Mouse (Mus musculus): Measurements from ENCODE around the gene Smg1. TPM values are rescaled to one million over a fixed set of nuclear protein-coding genes. Genes with fewer than 3 reads are reported as not detected.

Gene Smg1
- 17.2 and 18.3 TPM in 2 replicates for polyA plus RNA-seq (2015; fragmentation: Nextera tagmentation; extraction: Ambion mirVana)

DNA sequence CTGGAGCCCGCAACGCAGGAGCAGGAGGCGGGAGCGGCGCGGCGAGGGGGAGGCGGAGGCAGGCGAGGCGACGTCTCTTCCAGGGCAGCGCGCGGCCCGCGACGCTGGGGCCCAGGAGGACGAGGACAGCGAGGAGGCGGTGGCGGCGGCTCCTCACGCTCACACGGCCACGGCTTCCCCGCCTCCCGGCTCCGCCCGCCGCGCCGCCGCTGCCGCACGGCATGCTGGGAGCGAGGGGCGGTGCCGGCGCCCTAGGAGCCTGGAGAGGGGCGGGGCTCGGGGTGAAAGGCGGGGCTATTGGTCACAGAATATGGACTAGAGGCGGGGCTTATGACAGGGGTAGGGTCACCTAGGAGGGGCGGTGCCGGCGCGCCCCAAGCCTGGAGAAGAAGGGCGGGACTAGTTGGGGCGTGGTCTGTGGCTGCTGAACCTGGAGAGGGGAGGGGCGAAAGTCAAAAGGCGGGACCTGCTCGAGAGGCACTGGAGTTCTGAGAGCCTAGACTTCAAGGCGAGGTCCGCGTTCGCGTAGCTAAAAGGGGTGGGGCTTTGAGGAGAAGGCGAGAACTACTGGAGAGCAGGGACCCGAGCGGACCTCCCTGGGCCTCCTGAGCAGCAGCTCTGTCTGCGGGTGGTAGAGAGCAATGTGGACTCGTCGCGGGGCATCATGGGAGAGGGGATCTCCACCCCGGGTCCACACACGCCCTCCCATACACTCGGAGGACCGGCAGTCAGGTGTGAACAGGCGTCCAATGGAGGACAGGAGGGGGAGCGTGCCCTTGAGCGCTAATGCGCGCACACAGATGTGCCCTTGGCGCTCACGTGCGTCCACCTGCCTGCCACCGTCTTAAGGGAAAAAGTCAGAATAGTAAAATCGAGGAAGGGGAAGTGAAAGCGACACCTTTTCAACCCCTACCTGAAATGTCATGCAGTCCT, at the start of gene Smg1:
Gene Smg1, minus strand, starts transcription at position 218 of the 933 bp plus-strand sequence.
- Histone ChIP-seq H3K27me3 (no peaks in the 10 kb centered on the region), H3K4me3 (peak within 1 kb of the TSS; percentile 98), H3K4me2 (peak within 1 kb of the TSS; percentile 76), H3K36me3 (no peaks in the 10 kb centered on the region), H3K9ac (peak within 1 kb of the TSS; percentile 97), H3K9me3 (no peaks in the 10 kb centered on the region), H3K4me1 (peaks cover 16% of the 10 kb centered on the region; the same call in 1 of the 2 replicates), H3K27ac (peak within 1 kb of the TSS; percentile 95)
- 1% methylated on average over 74 of the region's 79 CpGs for WGBS
- peak; percentile 97 for ATAC-seq (ENCODE audit: insufficient number of reproducible peaks, low FRiP score, low TSS enrichment, low read depth)

DNA sequence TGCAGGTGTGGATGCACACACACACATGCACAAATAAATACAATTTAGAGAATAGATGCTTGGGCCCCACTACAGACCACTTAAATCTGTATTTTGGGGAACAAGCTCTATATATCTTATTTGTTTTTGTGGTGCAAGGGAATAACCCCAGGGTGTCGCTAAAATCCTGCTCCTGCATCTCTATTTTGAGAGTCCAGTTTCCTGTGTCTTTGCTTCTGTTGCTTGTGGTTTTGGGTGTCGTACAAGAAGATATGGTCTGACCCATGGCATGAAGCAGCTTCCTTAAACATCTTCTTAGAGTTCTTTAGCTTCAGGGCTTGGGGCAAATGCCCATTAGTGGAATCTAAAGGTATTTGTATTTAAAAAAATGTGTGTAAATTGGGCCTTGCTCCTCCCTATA, 39.7 kb upstream of the Smg1 start:
- Histone ChIP-seq H3K4me3 (no peak overlapping the region), H3K9me3 (no peaks in the 10 kb centered on the region), H3K4me1 (no peaks in the 10 kb centered on the region), H3K27ac (no peak overlapping the region), H3K4me2 (no peak overlapping the region), H3K36me3 (no peaks in the 10 kb centered on the region), H3K9ac (no peak overlapping the region), H3K27me3 (no peaks in the 10 kb centered on the region)
- ATAC-seq (ENCODE audit: insufficient number of reproducible peaks, low FRiP score, low TSS enrichment, low read depth), result no peak
- 70% methylated on average over 2 of the region's 2 CpGs for WGBS

DNA sequence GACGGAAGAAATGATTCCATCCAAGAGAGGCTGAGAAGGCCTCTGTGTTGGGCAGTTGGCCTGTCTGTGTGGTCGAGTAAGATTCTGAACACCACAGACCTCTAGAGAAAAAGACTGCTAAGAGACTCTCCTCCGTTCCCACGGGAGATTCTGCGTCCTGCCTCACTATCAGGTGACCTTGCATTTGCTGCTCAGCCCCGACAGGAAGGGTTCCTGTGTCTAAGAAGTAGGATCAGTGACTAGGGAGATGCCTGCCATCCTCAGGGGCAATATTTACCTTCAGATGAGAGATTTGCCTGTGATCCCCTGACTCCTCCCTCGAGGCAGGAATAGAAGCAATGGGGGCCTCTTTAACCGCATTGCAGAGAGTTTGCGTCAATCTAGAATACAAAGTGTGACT, 39.1 kb upstream of the Smg1 start:
- 73% methylated on average over 9 of the region's 9 CpGs for WGBS
- Histone ChIP-seq H3K27me3 (no peaks in the 10 kb centered on the region), H3K4me2 (no peak overlapping the region), H3K27ac (no peak overlapping the region), H3K9me3 (no peaks in the 10 kb centered on the region), H3K4me3 (no peak overlapping the region), H3K9ac (no peak overlapping the region), H3K4me1 (peaks cover 4% of the 10 kb centered on the region), H3K36me3 (no peaks in the 10 kb centered on the region)
- ATAC-seq (ENCODE audit: insufficient number of reproducible peaks, low FRiP score, low TSS enrichment, low read depth), result no peak

DNA sequence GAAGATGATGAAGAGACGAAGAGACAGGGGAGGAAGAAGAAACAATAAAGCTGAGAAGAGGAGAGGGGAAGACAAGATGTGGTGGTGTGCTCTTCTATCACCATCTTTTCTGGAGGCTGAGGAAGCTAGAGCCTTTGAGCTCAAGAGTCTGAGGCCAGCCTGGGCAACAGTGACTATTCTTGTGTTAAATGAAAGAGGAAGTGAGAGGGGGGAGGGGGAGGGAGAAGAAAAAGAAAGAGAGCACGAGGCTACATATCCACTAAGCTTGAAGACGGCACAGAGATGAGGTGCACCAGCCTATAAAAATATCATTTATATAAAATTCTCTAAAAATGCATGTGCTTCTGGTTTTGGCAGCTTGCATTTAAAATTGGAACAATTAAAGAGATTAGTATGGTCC, 36.1 kb upstream of the Smg1 start:
- Histone ChIP-seq H3K4me2 (no peak overlapping the region), H3K4me3 (no peak overlapping the region), H3K9ac (no peak overlapping the region), H3K4me1 (peaks cover 9% of the 10 kb centered on the region), H3K27ac (no peak overlapping the region), H3K36me3 (no peaks in the 10 kb centered on the region), H3K9me3 (no peaks in the 10 kb centered on the region), H3K27me3 (no peaks in the 10 kb centered on the region)
- no peak for ATAC-seq (ENCODE audit: insufficient number of reproducible peaks, low FRiP score, low TSS enrichment, low read depth)
- WGBS, result 51% methylated on average over 3 of the region's 3 CpGs

DNA sequence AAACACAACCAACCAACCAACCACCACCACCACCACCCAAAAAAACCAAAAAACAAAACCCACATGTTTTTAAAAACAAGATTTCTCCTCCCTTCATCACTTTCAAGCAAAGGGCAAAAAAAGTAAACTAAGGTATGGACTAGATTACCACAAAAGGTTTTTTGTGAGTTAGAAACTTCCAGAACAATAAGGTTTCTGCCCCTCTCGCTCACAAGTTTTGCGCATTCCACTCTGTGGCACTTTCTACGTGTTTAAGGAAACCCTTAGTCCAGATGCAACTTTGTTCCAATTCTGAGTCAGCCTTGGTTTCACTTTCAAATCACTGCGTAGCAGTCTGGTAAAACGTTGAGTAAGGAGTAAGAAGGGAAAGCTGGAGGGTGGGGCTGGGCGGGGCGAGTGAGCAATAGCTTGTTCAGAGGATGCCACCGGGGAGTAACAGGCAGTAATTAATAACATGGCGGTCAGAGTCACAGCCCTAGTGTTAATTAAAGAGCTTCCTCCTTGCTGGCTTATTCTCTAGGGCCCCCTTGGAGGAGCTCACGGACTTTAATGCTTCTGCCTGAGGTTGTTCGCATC, 34.0 kb upstream of the Smg1 start:
- H3K27me3 ChIP-seq, result no peaks in the 10 kb centered on the region
- peak overlapping the region; percentile 22; the same call in 1 of the 2 replicates for H3K4me3 ChIP-seq
- H3K9me3 ChIP-seq, result no peaks in the 10 kb centered on the region
- no peak for ATAC-seq (ENCODE audit: insufficient number of reproducible peaks, low FRiP score, low TSS enrichment, low read depth)
- H3K36me3 ChIP-seq, result no peaks in the 10 kb centered on the region
- no peak overlapping the region for H3K9ac ChIP-seq
- no peak overlapping the region for H3K27ac ChIP-seq
- peak overlapping the region; percentile 32 for H3K4me2 ChIP-seq
- WGBS, result 30% methylated on average over 11 of the region's 11 CpGs
- H3K4me1 ChIP-seq, result peaks cover 9% of the 10 kb centered on the region

DNA sequence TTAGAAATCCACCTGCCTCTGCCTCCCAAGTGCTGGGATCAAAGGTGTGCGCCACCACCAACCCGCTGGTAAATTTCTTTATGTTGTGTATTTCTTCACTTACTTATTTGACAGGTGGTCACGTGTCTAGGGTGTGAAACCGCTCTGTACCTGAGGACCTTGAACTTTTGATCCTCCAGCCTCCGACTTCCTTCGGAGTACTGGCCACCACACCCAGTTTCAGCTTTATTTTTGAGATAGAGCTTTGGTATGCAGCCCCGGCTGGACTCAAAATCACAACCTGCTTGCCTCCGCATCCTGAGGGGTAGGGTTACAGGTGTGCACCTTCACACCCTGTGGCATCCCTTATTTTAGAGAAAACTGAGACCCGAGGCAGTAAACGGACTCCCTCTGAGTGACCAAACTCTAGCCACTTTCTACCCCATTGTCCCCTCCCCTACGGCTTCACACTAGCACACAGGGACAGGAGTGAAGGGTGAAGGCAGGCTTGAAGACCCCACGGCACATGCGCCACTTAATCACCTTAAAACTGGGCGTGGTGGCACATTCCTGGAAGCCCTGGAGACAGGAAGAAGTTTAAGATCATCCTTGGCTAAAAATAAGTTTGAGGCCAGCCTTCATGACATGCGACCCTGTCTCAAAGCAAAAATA, 33.3 kb upstream of the Smg1 start:
- Histone ChIP-seq H3K9ac (no peak overlapping the region), H3K27ac (no peak overlapping the region), H3K36me3 (no peaks in the 10 kb centered on the region), H3K4me3 (no peak overlapping the region), H3K9me3 (no peaks in the 10 kb centered on the region), H3K4me1 (peaks cover 9% of the 10 kb centered on the region), H3K27me3 (no peaks in the 10 kb centered on the region), H3K4me2 (peak overlapping the region; percentile 32; the same call in 1 of the 2 replicates)
- ATAC-seq (ENCODE audit: insufficient number of reproducible peaks, low FRiP score, low TSS enrichment, low read depth), result no peak
- WGBS, result 73% methylated on average over 15 of the region's 15 CpGs

DNA sequence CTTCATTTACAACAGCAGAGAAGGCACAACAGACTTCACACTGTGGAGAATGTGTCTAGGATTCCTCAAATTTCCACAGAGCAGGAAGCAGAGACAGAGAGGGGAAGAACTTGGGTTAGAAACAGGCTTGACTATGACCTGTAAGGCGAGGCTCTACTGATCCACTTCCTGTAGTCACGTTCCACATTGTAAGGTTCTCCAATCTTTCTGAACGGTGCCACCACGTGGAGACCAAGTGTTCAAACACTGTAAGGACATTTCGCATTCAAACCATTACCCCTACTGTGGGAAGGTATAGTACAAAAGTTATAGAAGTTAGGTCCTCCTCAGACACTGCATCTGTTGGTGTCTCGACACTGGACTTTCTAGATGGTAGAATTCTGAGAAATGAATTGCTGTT, 31.8 kb upstream of the Smg1 start:
- Histone ChIP-seq H3K27me3 (no peaks in the 10 kb centered on the region), H3K4me2 (no peak overlapping the region), H3K36me3 (no peaks in the 10 kb centered on the region), H3K9me3 (no peaks in the 10 kb centered on the region), H3K9ac (no peak overlapping the region), H3K27ac (no peak overlapping the region), H3K4me3 (no peak overlapping the region), H3K4me1 (peaks cover 9% of the 10 kb centered on the region)
- no peak for ATAC-seq (ENCODE audit: insufficient number of reproducible peaks, low FRiP score, low TSS enrichment, low read depth)
- 90% methylated on average over 6 of the region's 6 CpGs for WGBS

DNA sequence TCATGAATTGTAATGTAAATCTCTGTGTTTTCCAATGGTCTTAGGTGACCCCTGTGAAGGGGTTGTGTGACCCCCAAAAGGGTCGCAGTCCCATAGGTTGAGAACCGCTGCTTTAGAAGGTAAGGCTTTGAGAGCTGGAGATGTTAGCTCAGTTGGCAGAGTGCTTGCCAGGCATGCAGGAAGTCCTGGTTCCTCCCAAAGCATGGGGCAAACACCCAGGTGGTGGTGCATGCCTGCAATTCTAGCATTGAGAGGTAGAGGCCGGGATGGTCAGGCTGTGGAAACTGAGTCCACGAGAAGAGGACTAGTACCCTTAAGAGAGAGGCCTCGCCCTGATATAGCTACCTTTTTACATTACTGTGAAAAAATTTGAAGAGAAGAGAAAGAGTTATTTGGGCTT, 31.4 kb upstream of the Smg1 start:
- Histone ChIP-seq H3K9me3 (no peaks in the 10 kb centered on the region), H3K4me2 (no peak overlapping the region), H3K4me3 (no peak overlapping the region), H3K9ac (no peak overlapping the region), H3K27me3 (no peaks in the 10 kb centered on the region), H3K27ac (no peak overlapping the region), H3K4me1 (peaks cover 9% of the 10 kb centered on the region), H3K36me3 (no peaks in the 10 kb centered on the region)
- WGBS, result 90% methylated on average over 5 of the region's 5 CpGs
- no peak for ATAC-seq (ENCODE audit: insufficient number of reproducible peaks, low FRiP score, low TSS enrichment, low read depth)

DNA sequence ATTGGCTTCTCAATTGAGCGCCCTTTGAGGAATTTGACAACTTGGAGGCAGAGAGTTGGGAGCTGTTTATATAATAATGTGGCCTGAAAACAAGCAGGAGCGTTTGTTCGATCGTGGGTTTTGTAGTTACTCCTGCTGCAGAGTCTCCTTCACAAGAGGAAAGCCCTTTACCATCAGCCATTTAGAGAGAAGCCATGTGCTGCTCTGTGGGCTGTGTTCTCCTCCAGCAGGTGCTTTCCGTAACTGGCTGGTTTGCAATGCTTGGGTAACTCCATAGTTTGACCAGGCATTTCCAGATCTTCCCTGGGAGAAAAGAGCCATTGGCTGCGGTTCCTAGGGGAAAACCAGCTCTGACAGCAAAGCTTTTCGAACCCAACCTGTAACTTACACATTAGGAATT, 30.7 kb upstream of the Smg1 start:
- ATAC-seq (ENCODE audit: insufficient number of reproducible peaks, low FRiP score, low TSS enrichment, low read depth), result no peak
- H3K4me3 ChIP-seq, result no peak overlapping the region
- H3K4me1 ChIP-seq, result peaks cover 9% of the 10 kb centered on the region
- H3K9me3 ChIP-seq, result no peaks in the 10 kb centered on the region
- no peak overlapping the region for H3K4me2 ChIP-seq
- no peaks in the 10 kb centered on the region for H3K36me3 ChIP-seq
- H3K27ac ChIP-seq, result no peak overlapping the region
- no peak overlapping the region for H3K9ac ChIP-seq
- WGBS, result 90% methylated on average over 7 of the region's 7 CpGs
- H3K27me3 ChIP-seq, result no peaks in the 10 kb centered on the region

DNA sequence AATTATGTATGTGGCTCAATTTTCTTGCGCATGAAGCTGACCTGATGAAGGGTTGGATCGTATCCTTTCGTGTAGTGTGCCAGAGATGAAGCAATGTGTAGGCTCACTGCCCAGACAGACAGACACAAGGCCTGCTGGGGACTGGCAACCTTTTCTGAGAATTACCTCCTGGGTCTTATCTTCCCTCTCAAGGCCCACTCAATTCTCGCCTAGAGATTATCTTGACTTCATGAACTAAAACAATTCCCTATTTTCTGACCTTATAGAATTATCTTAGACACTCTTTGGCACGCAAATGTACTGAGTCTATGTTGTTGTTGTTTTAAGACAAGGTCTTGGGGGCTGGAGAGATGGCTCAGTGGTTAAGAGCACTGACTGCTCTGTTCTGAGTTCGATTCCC, 22.6 kb upstream of the Smg1 start:
- Histone ChIP-seq H3K9me3 (no peaks in the 10 kb centered on the region), H3K36me3 (no peaks in the 10 kb centered on the region), H3K9ac (no peak overlapping the region), H3K4me1 (no peaks in the 10 kb centered on the region), H3K4me2 (no peak overlapping the region), H3K27me3 (no peaks in the 10 kb centered on the region), H3K4me3 (no peak overlapping the region), H3K27ac (no peak overlapping the region)
- whole genome bisulfite sequencing, result 93% methylated on average over 6 of the region's 6 CpGs
- no peak for ATAC-seq (ENCODE audit: insufficient number of reproducible peaks, low FRiP score, low TSS enrichment, low read depth)

DNA sequence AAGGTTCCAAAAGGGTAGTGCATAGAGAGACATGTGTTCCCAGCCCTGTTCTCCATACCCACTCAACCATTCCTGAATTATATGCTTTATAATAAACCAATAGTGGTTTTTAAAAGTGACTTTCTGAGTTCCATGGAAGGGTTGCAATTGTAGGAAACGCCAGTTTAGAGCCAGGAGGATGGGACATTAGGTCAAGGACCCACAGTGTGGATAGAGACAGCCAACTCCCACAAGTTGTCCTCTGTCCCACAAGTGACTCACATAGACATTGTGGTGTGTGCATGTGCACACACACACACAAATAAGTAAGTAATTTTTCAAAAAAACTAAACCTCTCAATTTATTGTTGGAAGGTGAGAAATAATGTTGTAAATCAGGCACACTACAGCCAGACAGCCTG, 20.1 kb upstream of the Smg1 start:
- no peak overlapping the region for H3K4me2 ChIP-seq
- H3K4me3 ChIP-seq, result no peak overlapping the region
- WGBS, result 61% methylated on average over 1 of the region's 1 CpGs
- H3K4me1 ChIP-seq, result no peaks in the 10 kb centered on the region
- no peaks in the 10 kb centered on the region for H3K36me3 ChIP-seq
- no peak for ATAC-seq (ENCODE audit: insufficient number of reproducible peaks, low FRiP score, low TSS enrichment, low read depth)
- no peak overlapping the region for H3K27ac ChIP-seq
- H3K9ac ChIP-seq, result no peak overlapping the region
- no peaks in the 10 kb centered on the region for H3K27me3 ChIP-seq
- no peaks in the 10 kb centered on the region for H3K9me3 ChIP-seq

DNA sequence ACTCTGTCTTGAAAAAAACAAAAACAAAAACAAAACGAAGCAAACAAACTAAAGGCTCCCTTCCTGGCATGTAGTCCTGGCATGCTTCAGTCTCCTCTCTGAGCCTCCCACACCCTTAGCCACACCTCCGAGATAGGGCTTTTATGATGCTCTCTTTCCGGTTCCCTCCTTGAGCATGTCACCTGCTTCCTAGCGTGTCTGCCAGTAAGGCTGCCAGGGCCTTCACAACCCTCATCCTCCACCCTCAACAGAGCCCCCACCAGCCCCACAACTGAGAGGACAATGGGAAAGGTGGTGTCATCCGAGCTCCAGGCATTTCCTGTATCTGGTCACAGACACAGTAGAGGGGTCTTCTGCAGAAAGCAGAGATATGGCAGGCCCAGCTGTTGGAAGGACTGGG, 18.9 kb upstream of the Smg1 start:
- Histone ChIP-seq H3K9me3 (no peaks in the 10 kb centered on the region), H3K4me2 (no peak overlapping the region), H3K27me3 (no peaks in the 10 kb centered on the region), H3K4me1 (no peaks in the 10 kb centered on the region), H3K4me3 (no peak overlapping the region), H3K27ac (no peak overlapping the region), H3K9ac (no peak overlapping the region), H3K36me3 (no peaks in the 10 kb centered on the region)
- no peak for ATAC-seq (ENCODE audit: insufficient number of reproducible peaks, low FRiP score, low TSS enrichment, low read depth)
- 59% methylated on average over 5 of the region's 5 CpGs for WGBS

All from limb, embryonic 15.5 days (tissue).